Mouse (Mus musculus): Measurements from ENCODE around the gene Trp53rkb.

The Trp53rkb gene

GRCm38 (mm10) chr2:166834796-166835195 is 42.5 kb downstream of the Trp53rkb start:
- DNase-seq (ENCODE audit: low read depth, low spot score): no peak

- no peak for DNase-seq (ENCODE audit: low read depth, low spot score)
Observed at GRCm38 (mm10) chr2:166835581-166835980, 43.2 kb downstream of the Trp53rkb start.

- no peak for DNase-seq (ENCODE audit: low read depth, low spot score)
Observed at GRCm38 (mm10) chr2:166841813-166842212, 49.5 kb downstream of the Trp53rkb start.

Data from skeletal muscle tissue, adult 2 months (tissue).